Mouse (Mus musculus): Measurements from ENCODE around the gene Pick1.

GRCm38 (mm10) chr15:79243234-79244042 lies 14.5 kb downstream of the Pick1 start:
- TF ChIP-seq GATA1 (IDR thresholded peaks at IDR 0.05; ENCODE audit: borderline replicate concordance, low read length) (no peak), FLI1 (IDR thresholded peaks at IDR 0.05; ENCODE audit: low read length) (no peak)

Data from megakaryocyte, embryonic 14.5 days (primary cell).